Mouse (Mus musculus): Measurements from ENCODE around the gene S1pr5.
"Not testable (repeated sequence)": the region's sequence is repeated elsewhere in the genome, so short reads cannot be mapped to it uniquely, and the experiment has no call there.

S1pr5 gene

DNA sequence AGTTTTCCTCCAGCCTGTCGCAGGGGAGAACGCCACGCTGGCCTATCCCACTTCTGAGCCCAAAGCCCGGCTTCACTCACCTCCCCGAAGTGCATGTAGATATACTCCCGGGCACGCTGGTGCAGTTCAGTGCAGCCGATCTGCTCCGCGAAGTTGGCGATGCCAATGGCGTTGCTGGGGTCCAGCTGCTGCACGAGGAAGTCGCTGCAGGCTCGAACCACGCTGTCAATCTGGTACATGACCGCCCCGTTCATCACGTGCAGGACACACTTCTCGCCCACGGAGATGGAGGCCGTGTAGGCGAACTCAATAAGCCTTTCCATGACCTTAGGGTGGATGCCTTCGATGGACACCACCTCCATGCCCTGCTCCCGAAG lies 11.3 kb downstream of the S1pr5 start:
- no peak for DNase-seq

- DNase-seq = peak; percentile 93
These were observed 12.9 kb downstream of the S1pr5 start for GRCm38 (mm10) chr9:21235341-21235740.

DNA sequence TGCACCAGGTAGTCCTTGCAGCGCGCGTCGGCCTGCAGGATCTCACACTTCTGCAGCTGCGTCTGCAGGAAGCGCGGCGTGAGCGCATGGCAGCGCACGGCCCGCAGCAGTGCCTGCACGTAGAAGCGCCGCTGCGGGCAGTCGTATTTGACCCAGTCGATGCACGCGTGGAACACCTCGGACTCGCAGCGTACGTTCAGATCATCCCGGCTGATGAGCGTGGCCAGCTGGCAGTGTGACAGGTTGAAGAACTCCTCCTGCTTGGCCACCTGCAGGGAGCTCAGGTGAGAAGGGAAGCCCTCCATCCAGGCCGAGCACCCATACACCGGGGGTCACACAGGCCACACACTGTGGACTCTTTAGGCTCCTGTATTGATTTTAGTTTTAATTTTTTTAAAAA lies 14.4 kb downstream of the S1pr5 start:
- DNase-seq = peak; percentile 88

DNA sequence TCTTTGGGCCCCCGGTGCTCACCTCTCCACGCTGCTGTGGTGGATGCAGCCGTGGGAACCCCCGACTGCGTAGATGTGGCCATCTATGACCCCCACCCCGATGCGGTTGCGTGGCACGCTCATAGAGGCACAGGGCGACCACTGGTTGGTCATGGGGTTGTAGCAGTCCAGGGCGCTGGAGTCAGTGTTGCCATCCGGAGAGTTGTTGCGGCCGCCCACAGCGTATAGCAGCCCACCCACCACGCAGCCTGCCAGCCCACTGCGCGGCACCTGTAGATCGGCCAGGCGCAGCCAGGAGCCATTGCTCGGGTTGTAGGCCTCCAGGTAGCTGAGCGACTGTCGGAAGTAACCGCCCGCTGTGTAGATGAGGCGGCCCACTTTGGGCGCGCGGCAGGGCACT lies 14.9 kb downstream of the S1pr5 start:
- peak; percentile 91 for DNase-seq

DNA sequence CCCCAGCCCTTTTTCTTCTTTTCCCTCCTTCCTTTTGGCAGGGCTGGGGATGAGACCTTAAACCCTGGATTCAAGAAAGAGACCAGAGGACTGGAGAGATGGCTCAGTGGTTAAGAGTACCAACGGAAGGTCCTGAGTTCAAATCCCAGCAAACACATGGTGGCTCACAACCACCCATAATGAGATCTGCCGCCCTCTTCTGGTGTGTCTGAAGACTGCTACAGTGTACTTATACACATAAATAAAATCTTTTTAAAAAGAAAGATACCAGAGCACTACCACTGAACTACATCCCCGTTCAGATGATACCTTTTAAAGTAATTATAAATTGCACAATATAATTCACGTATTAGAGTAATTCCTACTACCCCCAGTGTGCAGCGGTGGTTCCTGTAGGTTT lies 15.4 kb downstream of the S1pr5 start:
- DNase-seq = no peak

DNA sequence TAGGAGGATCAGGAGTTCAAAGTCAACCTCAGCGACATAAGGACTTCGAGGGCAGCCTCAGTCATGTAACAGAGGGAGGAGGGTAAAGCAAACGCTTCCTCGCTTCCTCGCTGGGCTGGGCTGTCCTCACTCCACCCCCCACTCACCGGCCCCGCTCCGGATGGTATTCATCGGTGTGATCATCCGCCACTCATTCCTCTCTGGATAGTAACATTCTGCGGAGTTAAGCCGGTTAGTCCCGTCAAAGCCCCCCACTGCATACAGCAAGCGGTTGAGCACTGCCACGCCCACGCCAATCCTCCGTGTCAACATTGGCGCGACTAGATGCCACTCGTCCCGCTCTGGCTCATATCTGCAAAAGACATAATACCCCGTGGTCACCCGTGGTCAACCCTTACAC lies 16.7 kb downstream of the S1pr5 start:
- DNase-seq = peak; percentile 92

- DNase-seq = peak; percentile 87
These were observed 20.9 kb downstream of the S1pr5 start for GRCm38 (mm10) chr9:21227342-21227741.

- no peak for DNase-seq
These were observed 22.9 kb downstream of the S1pr5 start for GRCm38 (mm10) chr9:21225415-21225758.

GRCm38 (mm10) chr9:21224576-21225414 lies 23.4 kb downstream of the S1pr5 start:
- DNase-seq = peak; percentile 93

- DNase-seq = no peak
These were observed 24.3 kb downstream of the S1pr5 start for GRCm38 (mm10) chr9:21223906-21224305.

GRCm38 (mm10) chr9:21223490-21223889 lies 24.8 kb downstream of the S1pr5 start:
- DNase-seq = not testable (repeated sequence)

DNA sequence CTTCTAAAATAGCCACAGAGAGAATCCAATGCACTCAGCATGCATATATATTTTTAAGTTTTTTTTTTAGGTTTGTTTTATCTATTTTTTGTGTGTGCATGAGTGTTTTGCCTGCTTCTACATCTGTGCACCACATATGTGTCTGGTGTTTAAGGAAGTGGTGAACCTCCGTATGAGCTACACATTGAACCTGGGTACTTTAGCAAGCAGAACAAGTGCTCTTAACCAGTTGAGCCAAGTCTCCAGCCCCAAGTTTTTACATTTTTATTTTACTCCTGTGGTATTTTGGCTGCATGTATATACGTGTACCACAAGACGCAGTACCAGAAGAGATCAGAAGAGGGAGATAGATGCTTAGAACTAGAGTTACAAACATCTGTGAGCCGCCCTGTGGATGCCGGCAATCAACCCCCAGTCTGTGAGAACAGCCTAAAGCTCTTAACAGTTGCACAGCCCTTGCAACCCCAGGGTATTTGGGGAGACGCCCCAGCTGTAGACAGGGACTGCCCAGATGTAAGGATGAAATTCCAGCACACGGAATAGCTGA lies 26.8 kb downstream of the S1pr5 start:
- peak; percentile 91 for DNase-seq

DNA sequence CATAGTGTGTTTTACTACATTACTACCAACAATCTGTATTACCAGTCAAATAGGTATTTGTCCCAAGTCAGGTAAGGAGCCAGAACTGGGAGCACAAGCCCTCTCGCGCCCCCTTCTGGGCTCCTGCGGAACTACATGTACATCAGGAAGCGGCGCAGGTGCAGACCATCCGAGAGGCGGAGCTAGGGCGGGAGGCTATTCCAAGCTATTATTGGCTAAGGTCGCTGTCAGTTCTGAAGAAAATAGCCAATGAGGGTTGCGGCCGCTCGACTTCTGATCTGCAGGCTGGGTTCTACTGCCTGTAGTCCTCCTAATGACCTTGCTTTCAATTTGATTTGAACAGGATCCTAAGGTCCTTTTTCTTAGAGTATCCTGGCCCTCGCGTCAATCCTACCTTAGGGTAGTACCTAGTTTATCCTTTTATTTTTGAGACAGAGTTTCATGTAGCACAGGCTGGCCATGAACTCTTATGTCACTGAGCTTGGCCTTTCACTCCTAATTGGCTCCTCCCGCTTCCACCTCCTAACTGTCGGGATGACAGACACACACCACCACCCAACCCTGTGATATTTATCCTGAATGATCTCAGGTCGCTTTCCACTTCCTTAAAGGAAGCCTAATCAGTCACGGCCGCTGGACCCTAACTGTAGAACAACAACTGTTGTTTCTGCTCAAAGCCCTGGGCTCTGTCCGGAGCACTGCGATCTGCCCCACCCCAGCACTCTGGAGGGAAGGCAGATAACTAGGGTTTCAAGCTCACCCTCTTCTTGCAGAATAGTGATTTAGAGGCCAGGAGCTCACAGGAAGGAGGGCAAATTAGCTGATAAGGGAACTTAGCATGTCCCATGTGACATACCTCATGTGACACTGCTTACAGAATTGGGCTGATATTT lies 27.5 kb downstream of the S1pr5 start:
- peak; percentile 99 for DNase-seq

DNA sequence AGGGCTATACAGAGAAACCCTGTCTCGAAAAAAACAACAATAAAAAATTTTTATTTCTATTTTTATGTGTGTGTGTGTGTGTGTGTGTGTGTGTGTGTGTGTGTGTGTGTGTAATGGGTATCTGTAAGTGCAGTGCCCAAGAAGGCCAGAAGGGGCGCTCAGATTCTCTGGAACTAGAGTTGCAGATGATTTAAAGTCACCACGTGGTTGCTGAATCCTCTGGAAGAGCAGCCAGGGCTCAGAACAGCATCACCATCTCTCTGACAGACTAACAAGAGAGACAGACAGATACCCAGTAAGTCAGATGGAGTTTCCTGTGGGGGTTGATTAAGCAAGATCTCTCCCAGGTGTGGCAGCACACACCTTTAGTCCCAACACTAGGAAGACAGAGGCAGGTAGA lies 28.4 kb downstream of the S1pr5 start:
- DNase-seq = no peak

GRCm38 (mm10) chr9:21216050-21216841 lies 32.0 kb downstream of the S1pr5 start:
- DNase-seq = peak; percentile 87

DNA sequence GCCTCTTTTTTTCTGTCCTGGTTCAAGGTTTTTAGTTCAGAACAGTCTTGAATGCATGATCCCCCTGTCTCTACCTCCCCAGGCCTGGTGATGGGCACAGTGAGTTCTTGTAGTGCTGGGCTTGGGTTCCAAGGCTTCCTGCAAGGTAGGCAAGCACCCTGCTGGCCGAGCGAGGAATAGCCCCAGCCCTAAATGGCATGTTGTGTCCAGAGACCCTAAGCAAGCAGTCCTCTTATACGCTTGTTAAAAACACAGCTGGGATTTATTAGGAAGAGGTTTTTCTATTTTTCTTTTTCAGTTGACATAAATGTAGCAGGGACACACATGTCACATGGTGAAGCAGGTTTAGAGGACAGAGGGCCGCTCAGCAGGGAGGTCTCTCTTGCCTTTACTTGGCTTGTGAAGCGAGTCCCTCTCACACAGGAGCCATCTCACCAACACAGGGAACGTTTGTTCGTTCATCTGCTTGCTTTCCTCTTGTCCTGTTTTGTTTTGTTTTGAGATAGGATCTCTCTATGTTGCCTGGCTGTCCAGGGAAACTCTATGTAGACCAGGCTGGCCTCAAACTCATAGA lies 34.5 kb downstream of the S1pr5 start:
- no peak for DNase-seq

DNA sequence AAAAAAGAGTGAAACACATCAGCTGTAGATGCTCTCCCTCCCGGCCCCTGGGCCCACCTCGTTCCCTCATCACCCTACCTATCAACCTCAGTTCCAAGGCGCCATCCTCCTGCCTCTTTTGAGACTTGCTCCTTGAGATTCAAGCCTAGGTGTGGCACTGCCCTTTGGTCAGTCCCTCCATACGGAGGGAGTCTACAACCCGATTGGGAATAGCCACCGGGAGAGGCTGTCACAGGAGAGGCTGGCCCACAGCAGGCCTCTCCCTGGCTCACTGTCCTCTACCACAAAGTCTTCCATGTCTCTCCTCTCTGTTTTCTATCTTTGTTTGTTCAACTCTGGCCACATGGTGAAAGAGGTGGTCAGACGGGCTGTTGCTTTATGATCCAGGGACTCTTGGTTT lies 36.6 kb downstream of the S1pr5 start:
- DNase-seq = no peak

DNA sequence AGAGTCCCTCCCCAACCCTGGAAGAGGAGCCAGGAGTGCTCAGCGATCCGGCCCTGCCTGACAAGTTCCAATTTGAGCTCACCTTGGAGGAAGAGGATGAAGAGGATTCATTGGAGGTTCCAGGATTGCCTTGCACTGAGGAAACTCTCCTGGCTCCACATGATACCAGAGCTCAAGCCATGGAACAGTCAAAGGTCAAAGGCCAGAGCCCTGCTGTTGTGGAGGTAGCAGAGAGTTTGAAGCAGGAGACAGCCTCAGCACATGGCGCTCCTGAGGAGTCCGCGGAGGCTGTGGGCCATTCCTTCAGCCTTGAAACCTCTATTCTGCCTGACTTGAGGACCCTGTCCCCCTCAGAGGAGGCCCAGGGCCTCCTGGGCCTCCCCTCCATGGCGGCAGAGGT lies 37.4 kb downstream of the S1pr5 start:
- DNase-seq = no peak

- DNase-seq = no peak
These were observed 39.6 kb downstream of the S1pr5 start for GRCm38 (mm10) chr9:21208626-21209025.

GRCm38 (mm10) chr9:21206848-21207247 lies 41.4 kb downstream of the S1pr5 start:
- no peak for DNase-seq

- DNase-seq = no peak
These were observed 43.5 kb downstream of the S1pr5 start for GRCm38 (mm10) chr9:21204528-21205272.

DNA sequence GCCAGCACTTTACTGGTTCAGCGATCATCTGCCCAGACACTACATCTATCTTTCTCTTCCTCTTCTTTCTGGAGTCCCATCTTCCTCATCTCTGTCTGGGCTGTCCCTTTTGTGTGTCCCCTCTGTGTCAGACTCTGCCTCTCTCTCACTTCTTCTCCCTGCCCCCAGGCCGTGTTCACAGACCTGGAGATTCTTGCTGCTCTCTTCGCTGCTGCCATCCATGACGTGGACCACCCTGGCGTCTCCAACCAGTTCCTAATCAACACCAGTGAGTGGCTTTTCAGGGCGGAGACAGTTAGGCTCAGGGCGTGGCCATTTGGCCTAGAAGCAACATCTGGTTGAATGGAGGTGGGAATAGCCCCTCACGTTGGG lies 44.1 kb downstream of the S1pr5 start:
- DNase-seq = no peak
